Mouse (Mus musculus): ENCODE data around the gene Rpl23a. TPM values are rescaled to one million over a fixed set of nuclear protein-coding genes. Genes with fewer than 3 reads are reported as not detected.
A peak's percentile ranks its signal among the peaks of the same experiment; 100 is the strongest.

Gene Rpl23a
- polyA plus RNA-seq, 1 experiment from 2014 or later: 951 TPM

DNA sequence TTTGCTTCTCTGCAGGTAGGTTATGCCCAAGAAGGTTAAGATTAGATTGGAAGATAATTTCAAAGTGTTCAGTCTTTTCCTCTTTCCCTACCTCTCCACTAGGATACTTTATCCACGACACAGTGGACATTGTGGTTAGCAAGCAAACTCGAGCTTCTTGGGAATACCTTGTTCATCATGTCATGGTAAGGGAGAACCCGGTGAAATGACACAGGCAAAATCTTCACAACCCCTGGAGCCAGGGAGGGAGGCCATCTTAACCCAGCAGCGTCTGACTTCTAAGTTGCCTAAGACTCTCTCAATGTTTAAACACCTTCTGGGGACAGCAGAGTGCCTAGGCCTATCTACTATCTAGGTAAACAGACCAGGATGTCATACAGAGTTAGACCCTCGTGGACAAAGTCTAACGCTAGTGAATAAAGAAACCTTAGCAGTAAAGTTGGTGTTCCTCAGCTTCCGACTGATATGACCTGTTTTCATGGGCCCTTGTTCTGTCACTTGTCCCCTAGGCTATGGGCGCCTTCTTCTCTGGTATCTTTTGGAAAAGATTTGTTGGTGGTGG, 3.9 kb downstream of the Rpl23a start:
- Histone ChIP-seq H3K9me3 (ENCODE audit: control insufficient read depth, low read length) (no peaks in the 10 kb centered on the region), H3K36me3 (ENCODE audit: control insufficient read depth, insufficient read depth, low read length) (peaks cover 24% of the 10 kb centered on the region), H3K27me3 (ENCODE audit: control insufficient read depth, insufficient read depth, low read length) (no peaks in the 10 kb centered on the region), H3K27ac (ENCODE audit: low read depth, low read length) (peak overlapping the region; percentile 78; the same call in 1 of the 2 replicates), H3K4me1 (ENCODE audit: control insufficient read depth, insufficient read depth, low read length) (peaks cover 32% of the 10 kb centered on the region), H3K4me2 (ENCODE audit: low read depth, low read length) (peak overlapping the region; percentile 53), H3K4me3 (ENCODE audit: low read depth, low read length) (peak overlapping the region; percentile 53), H3K9ac (replicated peaks; ENCODE audit: low read depth, low read length) (0 out of 2 replicates have a peak overlapping the region, but pooled peaks have one; percentile 41)
- ATAC-seq (ENCODE audit: low read depth): no peak
- WGBS: 27% methylated on average over 8 of the region's 8 CpGs

DNA sequence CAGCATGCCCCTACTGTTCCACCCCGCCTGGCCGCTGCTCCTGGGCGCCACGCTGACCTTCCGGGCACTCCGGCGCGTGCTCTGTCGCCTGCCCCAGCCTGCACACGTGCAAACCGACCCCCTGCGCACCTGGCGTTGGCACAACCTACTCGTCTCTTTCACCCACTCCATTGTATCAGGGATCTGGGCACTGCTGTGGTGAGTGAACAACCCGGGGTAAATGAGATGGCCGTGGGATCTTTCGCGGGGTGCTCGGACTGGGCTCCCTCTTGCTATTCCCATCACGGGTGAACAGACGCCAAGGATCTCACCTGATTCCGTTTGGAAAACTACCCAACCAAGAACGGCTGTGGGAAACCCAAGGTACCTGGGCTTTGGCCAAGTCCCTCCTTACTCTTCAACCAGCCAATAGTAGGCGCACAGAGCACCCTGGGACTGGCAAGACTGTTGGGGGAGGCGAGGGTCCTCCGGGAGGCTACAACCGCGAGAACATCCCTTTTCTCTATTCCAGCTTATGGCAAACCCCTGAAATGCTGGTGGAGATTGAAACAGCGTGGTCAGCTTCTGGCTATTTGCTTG, 4.4 kb downstream of the Rpl23a start:
- ATAC-seq (ENCODE audit: low read depth): peak; percentile 3; the same call in 1 of the 2 replicates
- Histone ChIP-seq H3K36me3 (ENCODE audit: control insufficient read depth, insufficient read depth, low read length) (peaks cover 24% of the 10 kb centered on the region), H3K9me3 (ENCODE audit: control insufficient read depth, low read length) (no peaks in the 10 kb centered on the region), H3K27me3 (ENCODE audit: control insufficient read depth, insufficient read depth, low read length) (no peaks in the 10 kb centered on the region), H3K4me2 (ENCODE audit: low read depth, low read length) (peak overlapping the region; percentile 53), H3K4me1 (ENCODE audit: control insufficient read depth, insufficient read depth, low read length) (peaks cover 32% of the 10 kb centered on the region), H3K4me3 (ENCODE audit: low read depth, low read length) (peak overlapping the region; percentile 53), H3K9ac (replicated peaks; ENCODE audit: low read depth, low read length) (peak overlapping the region; percentile 41), H3K27ac (ENCODE audit: low read depth, low read length) (peak overlapping the region; percentile 78)
- 2% methylated on average over 29 of the region's 29 CpGs for WGBS

DNA sequence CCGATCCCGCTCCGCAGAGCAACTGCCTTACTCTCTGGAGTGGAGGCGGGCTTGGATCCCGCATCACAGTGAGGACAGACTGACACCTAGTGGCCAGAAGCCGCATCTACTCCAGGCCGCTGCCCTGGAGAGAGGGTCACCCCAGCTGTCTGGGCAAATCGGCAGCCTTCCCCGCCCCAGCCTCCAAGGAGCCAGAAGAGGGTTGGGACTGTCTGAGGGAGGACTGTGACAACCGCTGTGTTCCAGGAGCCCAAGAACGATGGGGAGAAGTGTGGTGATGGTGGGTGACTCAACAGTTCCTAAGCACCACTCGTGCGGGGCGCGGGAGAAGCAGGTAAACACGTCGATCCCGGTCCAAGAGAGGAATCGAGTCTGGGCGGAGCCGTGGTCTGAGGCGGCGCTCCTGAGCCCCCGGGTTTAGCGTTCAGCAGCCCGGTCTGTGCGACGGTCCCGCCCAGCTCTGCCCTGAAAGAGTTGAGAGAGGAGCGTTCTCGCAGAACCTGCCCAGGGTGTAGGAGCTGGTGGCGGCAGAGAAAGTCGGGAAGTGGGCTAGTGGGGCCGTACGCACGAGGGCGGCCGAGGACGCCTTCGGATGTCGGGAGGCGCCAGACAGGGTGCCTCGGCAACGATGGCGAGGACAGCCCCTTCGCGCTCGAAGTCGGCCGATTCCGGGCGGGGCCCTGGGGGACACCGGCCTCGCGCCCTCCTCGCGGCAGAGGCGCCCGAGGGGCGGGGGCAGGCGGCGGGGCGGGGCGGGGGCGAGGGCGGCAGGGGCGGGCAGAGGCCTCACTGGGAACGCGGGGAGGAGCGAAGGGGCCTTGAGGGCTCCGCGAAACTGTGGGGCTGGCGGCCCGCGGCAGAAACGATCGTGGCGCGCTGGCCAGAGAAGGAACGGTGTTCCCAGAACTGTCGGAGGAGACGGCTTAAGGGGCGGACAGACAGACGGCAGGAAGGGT, 5.2 kb downstream of the Rpl23a start:
- peaks cover 32% of the 10 kb centered on the region for H3K4me1 ChIP-seq (ENCODE audit: control insufficient read depth, insufficient read depth, low read length)
- peak overlapping the region; percentile 53 for H3K4me3 ChIP-seq (ENCODE audit: low read depth, low read length)
- peaks cover 24% of the 10 kb centered on the region for H3K36me3 ChIP-seq (ENCODE audit: control insufficient read depth, insufficient read depth, low read length)
- H3K27ac ChIP-seq (ENCODE audit: low read depth, low read length): peak overlapping the region; percentile 78
- no peaks in the 10 kb centered on the region for H3K27me3 ChIP-seq (ENCODE audit: control insufficient read depth, insufficient read depth, low read length)
- WGBS: 0% methylated on average over 67 of the region's 84 CpGs
- H3K4me2 ChIP-seq (ENCODE audit: low read depth, low read length): peak overlapping the region; percentile 53
- ATAC-seq (ENCODE audit: low read depth): peak; percentile 87
- H3K9ac ChIP-seq (replicated peaks; ENCODE audit: low read depth, low read length): peak overlapping the region; percentile 41
- H3K9me3 ChIP-seq (ENCODE audit: control insufficient read depth, low read length): no peaks in the 10 kb centered on the region

DNA sequence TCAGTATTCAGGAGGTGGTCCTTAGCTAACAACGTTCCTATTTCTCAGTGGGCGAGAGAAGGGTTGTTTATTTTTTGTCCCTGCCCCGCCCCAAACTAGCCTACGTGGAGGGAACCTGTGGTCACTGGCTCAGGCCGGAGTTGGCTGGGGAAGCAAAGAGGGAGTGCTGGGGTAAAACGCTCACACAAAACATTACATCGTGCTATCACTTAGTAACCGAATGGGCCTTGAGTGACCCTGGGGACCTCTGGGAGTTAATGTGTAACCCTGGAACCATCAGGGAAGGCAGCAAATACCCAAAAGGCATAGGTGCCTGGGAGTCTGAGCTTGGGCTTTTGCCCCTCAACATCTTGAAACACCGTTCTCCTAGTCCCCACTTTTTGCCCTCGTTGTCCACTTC, 5.9 kb downstream of the Rpl23a start:
- Histone ChIP-seq H3K4me1 (ENCODE audit: control insufficient read depth, insufficient read depth, low read length) (peaks cover 31% of the 10 kb centered on the region), H3K27me3 (ENCODE audit: control insufficient read depth, insufficient read depth, low read length) (no peaks in the 10 kb centered on the region), H3K4me3 (ENCODE audit: low read depth, low read length) (peak overlapping the region; percentile 53), H3K9ac (replicated peaks; ENCODE audit: low read depth, low read length) (no peak overlapping the region), H3K27ac (ENCODE audit: low read depth, low read length) (peak overlapping the region; percentile 4; the same call in 1 of the 2 replicates), H3K9me3 (ENCODE audit: control insufficient read depth, low read length) (no peaks in the 10 kb centered on the region), H3K4me2 (ENCODE audit: low read depth, low read length) (peak overlapping the region; percentile 53), H3K36me3 (ENCODE audit: control insufficient read depth, insufficient read depth, low read length) (peaks cover 24% of the 10 kb centered on the region)
- 3% methylated on average over 10 of the region's 10 CpGs for WGBS
- ATAC-seq (ENCODE audit: low read depth): no peak; the same call in 1 of the 2 replicates

DNA sequence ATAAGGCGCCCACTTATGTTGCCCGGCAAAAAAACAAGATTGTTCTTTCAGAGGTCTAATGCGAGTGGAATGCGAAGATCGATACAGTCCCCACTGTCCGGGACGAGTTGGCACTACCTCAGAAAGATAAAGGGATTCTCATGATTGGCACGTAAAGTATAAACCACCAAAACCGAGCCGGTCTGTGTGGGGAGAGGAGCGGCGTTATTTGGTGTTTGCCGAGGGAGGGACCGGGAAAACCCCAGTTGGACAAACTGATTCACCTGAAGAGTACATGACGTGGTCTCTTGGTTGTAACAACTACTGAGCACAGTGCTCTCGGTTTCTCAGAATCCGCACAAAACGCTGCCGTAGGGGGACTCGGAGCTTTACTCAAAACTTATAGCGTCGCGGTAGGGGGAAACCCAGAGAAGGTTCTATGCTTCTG, 6.5 kb downstream of the Rpl23a start:
- H3K4me1 ChIP-seq (ENCODE audit: control insufficient read depth, insufficient read depth, low read length): peaks cover 26% of the 10 kb centered on the region
- H3K36me3 ChIP-seq (ENCODE audit: control insufficient read depth, insufficient read depth, low read length): peaks cover 24% of the 10 kb centered on the region
- 0 out of 2 replicates have a peak overlapping the region, but pooled peaks have one; percentile 44 for H3K9ac ChIP-seq (replicated peaks; ENCODE audit: low read depth, low read length)
- no peak overlapping the region for H3K27ac ChIP-seq (ENCODE audit: low read depth, low read length)
- under 1% methylated on average over 23 of the region's 23 CpGs for WGBS
- ATAC-seq (ENCODE audit: low read depth): no peak
- no peaks in the 10 kb centered on the region for H3K9me3 ChIP-seq (ENCODE audit: control insufficient read depth, low read length)
- H3K27me3 ChIP-seq (ENCODE audit: control insufficient read depth, insufficient read depth, low read length): no peaks in the 10 kb centered on the region
- H3K4me3 ChIP-seq (ENCODE audit: low read depth, low read length): peak overlapping the region; percentile 53
- H3K4me2 ChIP-seq (ENCODE audit: low read depth, low read length): peak overlapping the region; percentile 53

DNA sequence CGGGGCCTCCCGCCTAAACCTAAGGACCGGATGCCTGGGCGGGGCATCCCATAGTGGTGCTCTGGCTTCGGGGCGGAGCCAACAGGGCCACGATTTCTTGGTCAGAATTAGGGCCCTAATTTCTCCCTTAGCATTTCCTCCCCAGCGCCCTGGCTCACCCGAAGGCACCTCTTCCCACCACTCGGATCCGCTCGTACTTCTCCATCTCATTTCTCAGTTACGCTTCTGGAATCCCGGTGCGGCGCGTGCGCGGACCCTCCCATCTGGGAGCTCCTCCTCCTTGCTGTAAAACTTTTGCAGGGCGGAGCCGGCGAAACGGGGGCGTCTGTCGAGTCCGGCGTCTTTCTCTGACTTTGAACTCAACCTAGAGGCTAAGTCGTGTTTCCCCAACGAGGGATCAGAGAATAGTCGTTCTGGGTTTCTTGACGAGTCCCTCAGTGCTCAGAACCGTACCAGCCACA, 7.0 kb downstream of the Rpl23a start, which contains the start of the genes Nek8 and Tlcd1:
Gene Nek8, minus strand, starts transcription at position 274 of the 461 bp plus-strand sequence.
Gene Tlcd1, plus strand, starts transcription at position 310 of the 461 bp plus-strand sequence.
- H3K27me3 ChIP-seq (ENCODE audit: control insufficient read depth, insufficient read depth, low read length): no peaks in the 10 kb centered on the region
- WGBS: 0% methylated on average over 32 of the region's 32 CpGs
- H3K4me2 ChIP-seq (ENCODE audit: low read depth, low read length): peak within 1 kb of the TSS; percentile 53
- peak within 1 kb of the TSS; percentile 53 for H3K4me3 ChIP-seq (ENCODE audit: low read depth, low read length)
- no peaks in the 10 kb centered on the region for H3K9me3 ChIP-seq (ENCODE audit: control insufficient read depth, low read length)
- H3K36me3 ChIP-seq (ENCODE audit: control insufficient read depth, insufficient read depth, low read length): peaks cover 23% of the 10 kb centered on the region
- H3K27ac ChIP-seq (ENCODE audit: low read depth, low read length): 0 out of 2 replicates have a peak within 1 kb of the TSS, but pooled peaks have one; percentile 48
- no peak; the same call in 1 of the 2 replicates for ATAC-seq (ENCODE audit: low read depth)
- peaks cover 22% of the 10 kb centered on the region for H3K4me1 ChIP-seq (ENCODE audit: control insufficient read depth, insufficient read depth, low read length)
- peak within 1 kb of the TSS; percentile 44; the same call in 1 of the 2 replicates for H3K9ac ChIP-seq (replicated peaks; ENCODE audit: low read depth, low read length)

DNA sequence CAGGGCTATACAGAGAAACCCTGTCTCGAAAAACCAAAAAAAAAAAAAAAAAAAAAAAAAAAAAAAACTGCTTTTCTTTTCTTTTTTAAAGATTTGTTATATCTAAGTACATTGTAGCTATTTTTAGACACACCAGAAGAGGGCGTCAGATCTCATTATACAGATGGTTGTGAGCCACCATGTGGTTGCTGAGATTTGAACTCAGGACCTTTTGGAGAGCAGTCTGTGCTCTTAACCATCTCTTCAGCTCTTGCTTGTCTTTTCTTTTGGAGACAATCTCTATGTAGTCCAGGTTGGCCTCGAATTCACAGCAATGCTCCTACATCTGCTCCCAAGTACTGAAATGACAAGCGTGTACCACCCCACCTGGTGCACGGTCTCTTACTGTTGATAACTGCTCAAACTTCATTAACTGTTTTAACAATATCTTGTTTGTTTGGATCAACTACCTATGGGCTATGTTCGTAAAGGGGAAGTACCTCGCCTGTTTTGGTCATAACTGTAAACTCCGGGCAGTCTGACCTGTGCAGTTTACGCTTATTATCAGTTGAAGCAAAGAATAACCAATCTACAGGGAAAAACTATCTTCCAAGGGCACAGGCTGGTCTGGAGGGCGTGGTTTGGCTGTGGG, 7.5 kb downstream of the Rpl23a start:
- Histone ChIP-seq H3K27ac (ENCODE audit: low read depth, low read length) (0 out of 2 replicates have a peak overlapping the region, but pooled peaks have one; percentile 48), H3K36me3 (ENCODE audit: control insufficient read depth, insufficient read depth, low read length) (peaks cover 17% of the 10 kb centered on the region), H3K9me3 (ENCODE audit: control insufficient read depth, low read length) (no peaks in the 10 kb centered on the region), H3K27me3 (ENCODE audit: control insufficient read depth, insufficient read depth, low read length) (no peaks in the 10 kb centered on the region), H3K4me1 (ENCODE audit: control insufficient read depth, insufficient read depth, low read length) (peaks cover 19% of the 10 kb centered on the region), H3K4me3 (ENCODE audit: low read depth, low read length) (peak overlapping the region; percentile 53), H3K4me2 (ENCODE audit: low read depth, low read length) (peak overlapping the region; percentile 53), H3K9ac (replicated peaks; ENCODE audit: low read depth, low read length) (peak overlapping the region; percentile 44; the same call in 1 of the 2 replicates)
- ATAC-seq (ENCODE audit: low read depth): no peak
- WGBS: 9% methylated on average over 9 of the region's 10 CpGs

DNA sequence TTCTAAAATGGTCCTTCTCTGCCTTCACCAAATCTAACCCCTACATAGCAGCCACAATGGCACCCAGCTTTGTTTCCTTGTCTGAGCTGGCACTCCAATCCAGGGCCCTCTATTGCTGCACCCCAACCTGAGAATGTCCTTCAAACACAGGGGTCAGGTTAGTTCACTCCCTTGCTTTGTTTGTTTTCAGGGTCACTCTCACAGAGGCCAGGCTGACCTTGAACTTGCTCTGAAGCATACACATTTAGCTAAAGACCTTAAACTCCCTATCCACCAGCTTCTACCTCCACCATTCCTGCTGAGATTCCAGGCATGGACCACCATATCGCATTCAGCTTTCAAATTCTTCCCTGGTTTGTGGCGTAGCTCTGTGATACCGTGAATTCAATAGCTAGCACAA, 8.9 kb downstream of the Rpl23a start:
- Histone ChIP-seq H3K4me2 (ENCODE audit: low read depth, low read length) (no peak overlapping the region), H3K9me3 (ENCODE audit: control insufficient read depth, low read length) (no peaks in the 10 kb centered on the region)
- WGBS: 97% methylated on average over 3 of the region's 3 CpGs

More for the DNA sequence above, 8.9 kb downstream of the Rpl23a start:
- peaks cover 18% of the 10 kb centered on the region for H3K4me1 ChIP-seq (ENCODE audit: control insufficient read depth, insufficient read depth, low read length)
- H3K27me3 ChIP-seq (ENCODE audit: control insufficient read depth, insufficient read depth, low read length): no peaks in the 10 kb centered on the region
- H3K36me3 ChIP-seq (ENCODE audit: control insufficient read depth, insufficient read depth, low read length): peaks cover 4% of the 10 kb centered on the region; the same call in 1 of the 2 replicates
- H3K9ac ChIP-seq (replicated peaks; ENCODE audit: low read depth, low read length): no peak overlapping the region
- H3K27ac ChIP-seq (ENCODE audit: low read depth, low read length): no peak overlapping the region
- H3K4me3 ChIP-seq (ENCODE audit: low read depth, low read length): no peak overlapping the region
- ATAC-seq (ENCODE audit: low read depth): no peak
